Mouse (Mus musculus) lung, postnatal 0 days (tissue): ENCODE data around the gene 1700069L16Rik. TPM values are rescaled to one million over a fixed set of nuclear protein-coding genes. Genes with fewer than 3 reads are reported as not detected.

Experiments used
- ATAC-seq: fragments of 200-750 bp; cut with Nextera tagmentation; 2 replicates; pipeline ENCODE4 v1.8.0; 2017; ENCODE audit warnings: moderate library complexity
- DNase-seq: peaks from one replicate; pipeline ENCODE4 v3.0.0-alpha.2; 2016; ENCODE audit warnings: low spot score
- H3K27ac ChIP-seq: fragments of 300-500 bp; sonication (generic); 2 replicates; pipeline ENCODE4 v1.5.1; 2014; ENCODE audit warnings: antibody characterized with exemption, mild to moderate bottlenecking, low read length, mixed read lengths
- H3K27me3 ChIP-seq: fragments of 300-500 bp; sonication (generic); replicated peaks from 2 replicates; pipeline ENCODE4 v1.6.1; 2014; ENCODE audit warnings: low read length, mixed read lengths; ENCODE audit not compliant: insufficient read depth
- H3K36me3 ChIP-seq: fragments of 300-500 bp; sonication (generic); 2 replicates; pipeline ENCODE4 v1.6.1; 2014; ENCODE audit warnings: low read length, mixed read lengths; ENCODE audit not compliant: insufficient read depth
- H3K4me1 ChIP-seq: fragments of 300-500 bp; sonication (generic); 2 replicates; pipeline ENCODE4 v1.6.1; 2014; ENCODE audit warnings: antibody characterized with exemption, low read depth, low read length, mixed read lengths; ENCODE audit not compliant: insufficient read depth
- H3K4me2 ChIP-seq: fragments of 300-500 bp; sonication (generic); replicated peaks from 2 replicates; pipeline ENCODE4 v1.6.1; 2014; ENCODE audit warnings: low read depth, mild to moderate bottlenecking, low read length, moderate library complexity, mixed read lengths
- H3K4me3 ChIP-seq: fragments of 300-500 bp; sonication (generic); 2 replicates; pipeline ENCODE4 v1.5.1; 2014; ENCODE audit warnings: low read depth, low read length
- H3K9ac ChIP-seq: fragments of 300-500 bp; sonication (generic); replicated peaks from 2 replicates; pipeline ENCODE4 v1.6.1; 2014; ENCODE audit warnings: low read depth, mild to moderate bottlenecking
- H3K9me3 ChIP-seq: fragments of 300-500 bp; sonication (generic); 2 replicates; pipeline ENCODE4 v1.6.1; 2016; ENCODE audit warnings: low read length, mixed read lengths
- CTCF ChIP-seq: IDR thresholded peaks from 2 replicates; pipeline ENCODE4 v1.5.1; 2016; ENCODE audit warnings: antibody characterized with exemption, mild to moderate bottlenecking
- EP300 ChIP-seq: IDR thresholded peaks from 2 replicates; pipeline ENCODE4 v1.6.1; 2016; ENCODE audit warnings: antibody characterized with exemption, mild to moderate bottlenecking, control low read depth
- WGBS: fragments of 180-500 bp; shearing (Covaris S2); extraction: QIAGEN DNeasy Blood & Tissue Kit; methylation state at CpG from one replicate; pipeline ENCODE4 v1.1.7; 2014; 5-methylcytosine and 5-hydroxymethylcytosine counted together
- polyA plus RNA-seq: library from polyadenylated mRNA; unstranded; fragments of >200 nt; fragmentation: Nextera tagmentation; extraction: Ambion mirVana; gene quantifications from 2 replicates; pipeline ENCODE4 v1.2.1, GENCODE M21; 2015

1700069L16Rik gene
- polyA plus RNA-seq, 1 experiment from 2014 or later = not detected

DNA sequence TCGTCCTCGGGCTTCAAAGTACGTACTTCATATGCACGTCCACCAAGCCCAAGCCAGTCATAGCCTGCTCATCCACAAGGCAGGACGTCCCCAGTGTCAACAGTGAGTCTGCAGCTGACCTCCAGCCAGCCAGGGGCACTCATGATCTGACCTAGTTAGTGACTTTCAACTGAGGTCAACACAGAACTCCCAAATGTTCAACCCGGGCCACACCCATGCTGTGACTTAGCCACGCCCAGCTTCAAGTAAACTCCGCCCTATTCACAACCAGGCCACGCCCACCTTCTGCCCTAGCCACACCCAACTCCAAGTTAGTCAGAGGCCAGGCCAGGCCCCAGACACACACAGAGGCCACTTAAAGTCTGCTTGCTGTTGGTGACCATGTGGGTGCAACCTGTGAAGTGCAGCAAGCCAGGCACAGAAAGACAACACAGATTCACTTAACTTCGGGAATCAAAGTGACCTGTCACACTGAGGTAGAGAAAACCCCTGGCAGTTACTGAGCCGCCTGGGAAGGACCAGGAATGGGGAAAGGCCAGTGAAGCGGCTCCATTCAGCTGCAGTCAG is 59.9 kb downstream of the 1700069L16Rik start:
- no peak for DNase-seq

DNA sequence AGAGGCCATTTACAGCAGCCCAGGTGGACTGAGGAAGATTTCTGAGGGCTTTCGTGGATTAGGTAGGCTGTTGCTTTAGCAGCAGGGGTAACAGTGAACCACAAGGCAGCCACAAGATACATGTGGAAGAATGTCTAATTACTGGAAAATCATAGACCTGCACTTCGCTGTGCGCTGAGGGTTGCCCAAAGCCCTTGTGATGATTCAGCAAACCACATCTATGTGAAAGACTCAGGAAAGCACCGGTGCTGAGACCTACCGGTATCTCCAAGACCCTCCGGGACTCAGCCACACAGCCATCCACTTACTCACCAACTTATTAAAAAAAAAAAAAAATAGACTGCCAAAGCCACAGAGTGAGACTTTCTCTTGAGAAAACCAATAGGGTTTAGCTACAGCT is 60.4 kb downstream of the 1700069L16Rik start:
- ATAC-seq (no peak), DNase-seq (no peak)
- TF ChIP-seq EP300 = no peak
- no peak for TF ChIP-seq CTCF
- Histone ChIP-seq H3K4me2 (no peak overlapping the region), H3K9ac (no peak overlapping the region), H3K9me3 (no peaks in the 10 kb centered on the region), H3K4me1 (no peaks in the 10 kb centered on the region), H3K27me3 (no peaks in the 10 kb centered on the region), H3K27ac (no peak overlapping the region), H3K36me3 (no peaks in the 10 kb centered on the region), H3K4me3 (no peak overlapping the region)
- 80% methylated on average over 6 of the region's 6 CpGs for WGBS

More for the DNA sequence above, 59.9 kb downstream of the 1700069L16Rik start:
- Histone ChIP-seq H3K9me3 (no peaks in the 10 kb centered on the region), H3K4me2 (no peak overlapping the region), H3K36me3 (no peaks in the 10 kb centered on the region), H3K27ac (no peak overlapping the region), H3K4me3 (no peak overlapping the region), H3K27me3 (no peaks in the 10 kb centered on the region), H3K4me1 (no peaks in the 10 kb centered on the region), H3K9ac (no peak overlapping the region)
- 61% methylated on average over 12 of the region's 12 CpGs for WGBS
- no peak for TF ChIP-seq CTCF
- no peak for ATAC-seq

DNA sequence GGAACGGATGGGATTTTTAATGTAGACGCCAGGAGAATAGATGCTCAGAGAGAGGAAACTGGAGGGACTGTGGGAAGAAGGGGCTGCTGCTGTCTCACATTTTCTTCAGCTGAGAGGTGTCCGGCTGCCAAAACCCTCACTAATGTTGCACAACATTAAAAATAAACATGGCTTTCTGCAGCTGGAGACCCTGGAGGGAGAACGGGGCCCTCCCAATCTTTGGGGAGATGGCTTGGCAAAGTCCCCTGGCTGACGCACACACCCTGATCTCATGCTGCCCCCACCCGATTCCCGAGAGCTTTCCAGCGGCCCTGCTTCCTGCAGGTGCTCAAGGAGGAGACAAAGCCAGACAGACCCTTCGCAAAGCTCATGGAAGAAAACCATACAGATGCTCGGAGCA is 63.7 kb downstream of the 1700069L16Rik start:
- H3K4me2 ChIP-seq = no peak overlapping the region
- 37% methylated on average over 10 of the region's 10 CpGs for WGBS
- DNase-seq = peak; percentile 77

DNA sequence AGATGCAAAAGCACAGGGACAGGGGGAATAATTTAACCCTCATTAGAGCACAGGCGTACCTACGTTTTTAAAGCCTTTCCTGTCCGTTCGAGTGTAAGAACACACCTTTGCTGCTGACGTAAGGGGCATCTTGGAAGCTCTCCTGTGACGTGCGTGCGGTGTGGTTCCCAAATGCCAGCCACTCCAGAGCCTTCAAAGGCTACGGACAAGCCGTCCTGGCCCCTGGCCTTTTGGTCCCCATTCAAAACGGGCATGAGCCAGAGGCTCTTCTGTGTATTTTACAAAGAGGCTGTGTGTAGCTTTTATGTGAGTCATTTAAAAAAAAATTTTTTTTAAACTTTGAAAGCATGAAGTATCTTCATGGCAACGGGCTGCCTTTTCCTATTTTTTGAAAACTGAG is 69.8 kb downstream of the 1700069L16Rik start:
- 75% methylated on average over 12 of the region's 12 CpGs for WGBS

More for the DNA sequence above, 63.7 kb downstream of the 1700069L16Rik start:
- H3K4me3 ChIP-seq = no peak overlapping the region
- H3K9ac ChIP-seq = no peak overlapping the region
- peak; percentile 75 for ATAC-seq
- no peaks in the 10 kb centered on the region for H3K36me3 ChIP-seq
- no peaks in the 10 kb centered on the region for H3K27me3 ChIP-seq
- H3K27ac ChIP-seq = no peak overlapping the region
- TF ChIP-seq CTCF = no peak
- peak; percentile 48; the same call in 1 of the 2 replicates for TF ChIP-seq EP300
- no peaks in the 10 kb centered on the region for H3K4me1 ChIP-seq
- no peaks in the 10 kb centered on the region for H3K9me3 ChIP-seq

DNA sequence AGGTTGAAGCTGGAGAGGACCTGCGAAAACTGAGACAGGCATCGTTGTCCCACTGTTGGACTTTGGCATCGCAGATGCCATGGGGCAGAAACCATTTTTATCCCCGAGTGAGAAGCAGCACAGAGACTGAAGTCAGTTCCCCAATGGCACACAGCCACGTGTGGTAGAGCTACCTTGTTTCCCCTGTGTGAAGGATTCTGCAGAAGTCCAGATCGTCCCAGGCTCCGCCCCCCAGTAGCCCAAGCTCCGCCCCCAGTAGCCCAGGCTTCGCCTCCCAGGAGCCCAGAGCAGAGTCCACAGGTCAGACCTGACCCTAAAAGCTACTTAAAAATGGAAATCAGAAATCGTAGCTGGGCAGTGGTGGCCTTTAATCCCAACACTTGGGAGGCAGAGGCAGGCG is 70.4 kb downstream of the 1700069L16Rik start:
- H3K9ac ChIP-seq = no peak overlapping the region
- no peak overlapping the region for H3K4me3 ChIP-seq
- H3K4me2 ChIP-seq = no peak overlapping the region
- H3K36me3 ChIP-seq = no peaks in the 10 kb centered on the region
- no peak for TF ChIP-seq CTCF
- no peak for TF ChIP-seq EP300
- no peaks in the 10 kb centered on the region for H3K9me3 ChIP-seq
- H3K27ac ChIP-seq = no peak overlapping the region
- no peaks in the 10 kb centered on the region for H3K27me3 ChIP-seq
- WGBS = 77% methylated on average over 11 of the region's 11 CpGs
- no peaks in the 10 kb centered on the region for H3K4me1 ChIP-seq
- no peak for DNase-seq
- no peak for ATAC-seq

More for the DNA sequence above, 69.8 kb downstream of the 1700069L16Rik start:
- no peak for TF ChIP-seq CTCF
- no peak for TF ChIP-seq EP300
- Histone ChIP-seq H3K9ac (no peak overlapping the region), H3K4me1 (no peaks in the 10 kb centered on the region), H3K27ac (no peak overlapping the region), H3K9me3 (no peaks in the 10 kb centered on the region), H3K4me3 (no peak overlapping the region), H3K4me2 (no peak overlapping the region), H3K36me3 (no peaks in the 10 kb centered on the region), H3K27me3 (no peaks in the 10 kb centered on the region)
- no peak for ATAC-seq
- no peak for DNase-seq

DNA sequence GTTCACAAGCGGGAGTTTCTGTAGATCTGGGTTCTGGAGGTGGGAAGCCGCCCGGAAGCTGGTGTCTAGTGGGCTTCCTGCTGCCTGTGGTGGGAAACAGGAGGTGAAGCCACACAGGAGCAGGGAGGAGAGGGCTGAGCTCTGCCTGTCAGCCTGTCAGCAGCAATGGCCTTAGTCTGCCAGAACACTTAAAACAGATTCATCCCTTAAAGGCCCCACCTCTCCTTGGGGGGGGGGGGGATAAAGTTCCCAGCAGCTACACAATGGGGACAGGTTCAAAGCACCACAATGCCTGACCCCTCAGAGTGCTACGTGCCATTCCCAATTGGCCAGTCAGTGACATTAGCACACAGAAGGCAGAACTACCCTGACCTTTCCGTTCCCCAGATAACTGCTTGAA is 72.4 kb downstream of the 1700069L16Rik start:
- H3K27ac ChIP-seq = 0 out of 2 replicates have a peak overlapping the region, but pooled peaks have one; percentile 38
- no peak overlapping the region for H3K9ac ChIP-seq
- no peak for TF ChIP-seq EP300
- H3K36me3 ChIP-seq = no peaks in the 10 kb centered on the region
- no peak for DNase-seq
- no peaks in the 10 kb centered on the region for H3K27me3 ChIP-seq
- H3K4me3 ChIP-seq = no peak overlapping the region
- no peaks in the 10 kb centered on the region for H3K9me3 ChIP-seq
- H3K4me1 ChIP-seq = no peaks in the 10 kb centered on the region
- no peak for ATAC-seq
- WGBS = 22% methylated on average over 5 of the region's 5 CpGs
- no peak overlapping the region for H3K4me2 ChIP-seq
